ENCODE assay signal across 28 mouse cellular contexts in genomic region chr10:83104221-83104620, GRCm38 (mm10).
A peak's percentile ranks its signal among the peaks of the same experiment; 100 is the strongest.
DNase-seq lines count a peak whose midpoint lies in the region; ATAC-seq and TF ChIP-seq lines count a peak whose summit lies in the region.
"Had no signal": no experiment of that assay in that cellular context is flagged by ENCODE, and none has a peak within 500 bp of the region (broad histone marks: within the 10 kb centered on the region; RNA-seq: fewer than 3 reads in every experiment).

No protein-coding gene starts in this region.

- no peak for TF ChIP-seq CTCF in intestine, postnatal 0 days (IDR thresholded peaks at IDR 0.05; ENCODE audit: low read depth)

- DNase-seq in forebrain, embryonic 10.5 days (ENCODE audit: extremely low spot score, low spot score), result no peak
- DNase-seq in forebrain, embryonic 14.5 days (ENCODE audit: low spot score), result no peak
- peak; percentile 85 for DNase-seq in adrenal gland, adult 2 months
- DNase-seq in adrenal gland, postnatal 36 days, result peak; percentile 75 to 76
- no peak for DNase-seq in spleen, postnatal 14 days (ENCODE audit: low spot score in 2 of 2)
- DNase-seq: cerebellum, adult 9-10 months; cerebellum, postnatal 36 days; gastrocnemius, postnatal 14 days; heart, postnatal 14 days; kidney, adult 8-10 months; kidney, postnatal 14 days; layer of hippocampus, adult 9-11 months; liver, embryonic 13.5 days; lung, adult 18-20 months; lung, postnatal 10 days; thymus, postnatal 14 days had no signal

- no peaks in the 10 kb centered on the region for H3K9me3 ChIP-seq in forebrain, embryonic 10.5 days
- H3K9me3 ChIP-seq in forebrain, embryonic 14.5 days (replicated peaks; ENCODE audit: control insufficient read depth, low read length), result no peaks in the 10 kb centered on the region
- H3K9me3 ChIP-seq in neural tube, embryonic 13.5 days, result no peaks in the 10 kb centered on the region
- H3K9me3 ChIP-seq in neural tube, embryonic 15.5 days (replicated peaks), result no peaks in the 10 kb centered on the region
- no peaks in the 10 kb centered on the region for H3K9me3 ChIP-seq in intestine, postnatal 0 days (ENCODE audit: control insufficient read depth)
- H3K9me3 ChIP-seq: embryonic facial prominence, embryonic 12.5 days; hindbrain, embryonic 10.5 days; intestine, embryonic 15.5 days; limb, embryonic 10.5 days; limb, embryonic 15.5 days; liver, embryonic 13.5 days; midbrain, embryonic 13.5 days; neural tube, embryonic 12.5 days had no signal

- H3K4me1 ChIP-seq in forebrain, embryonic 10.5 days, result peaks cover 99% of the 10 kb centered on the region
- H3K4me1 ChIP-seq in forebrain, embryonic 14.5 days (ENCODE audit: control insufficient read depth, insufficient read depth, low read length), result peaks cover 58% of the 10 kb centered on the region
- H3K4me1 ChIP-seq in neural tube, embryonic 13.5 days (replicated peaks), result peaks cover 84% of the 10 kb centered on the region
- H3K4me1 ChIP-seq in neural tube, embryonic 15.5 days, result peaks cover 64% of the 10 kb centered on the region
- 0 out of 2 replicates have a peak, but pooled peaks cover 3% of the 10 kb centered on the region for H3K4me1 ChIP-seq in intestine, postnatal 0 days (replicated peaks; ENCODE audit: control insufficient read depth, insufficient read depth, low read length)

- no peak for ATAC-seq in forebrain, embryonic 14.5 days
- ATAC-seq in neural tube, embryonic 13.5 days (ENCODE audit: low read depth), result no peak
- ATAC-seq in neural tube, embryonic 15.5 days (ENCODE audit: low FRiP score), result no peak
- ATAC-seq in intestine, postnatal 0 days, result no peak
- ATAC-seq: hindbrain, embryonic 16.5 days; intestine, embryonic 15.5 days; midbrain, embryonic 13.5 days had no signal

- H3K4me3 ChIP-seq in forebrain, embryonic 10.5 days, result no peak overlapping the region
- no peak overlapping the region for H3K4me3 ChIP-seq in forebrain, embryonic 14.5 days (ENCODE audit: low read depth, low read length)
- no peak overlapping the region for H3K4me3 ChIP-seq in neural tube, embryonic 13.5 days
- no peak overlapping the region for H3K4me3 ChIP-seq in neural tube, embryonic 15.5 days (replicated peaks)
- no peak overlapping the region for H3K4me3 ChIP-seq in intestine, postnatal 0 days (ENCODE audit: low read depth, low read length)
- H3K4me3 ChIP-seq: embryonic facial prominence, embryonic 12.5 days; hindbrain, embryonic 10.5 days; intestine, embryonic 15.5 days; limb, embryonic 10.5 days; limb, embryonic 15.5 days; liver, embryonic 13.5 days; midbrain, embryonic 13.5 days; neural tube, embryonic 12.5 days had no signal

- 88% methylated on average over 8 of the region's 8 CpGs for WGBS in forebrain, embryonic 10.5 days
- 83% methylated on average over 8 of the region's 8 CpGs for WGBS in forebrain, embryonic 14.5 days
- 85% methylated on average over 8 of the region's 8 CpGs for WGBS in neural tube, embryonic 13.5 days
- WGBS in neural tube, embryonic 15.5 days, result 83% methylated on average over 8 of the region's 8 CpGs
- WGBS in intestine, postnatal 0 days, result 90% methylated on average over 8 of the region's 8 CpGs

- no peak overlapping the region for H3K4me2 ChIP-seq in forebrain, embryonic 14.5 days (ENCODE audit: low read length)
- H3K4me2 ChIP-seq in neural tube, embryonic 13.5 days, result no peak overlapping the region
- H3K4me2 ChIP-seq in neural tube, embryonic 15.5 days, result no peak overlapping the region
- no peak overlapping the region for H3K4me2 ChIP-seq in intestine, postnatal 0 days (replicated peaks; ENCODE audit: low read depth)
- H3K4me2 ChIP-seq: embryonic facial prominence, embryonic 12.5 days; intestine, embryonic 15.5 days; limb, embryonic 15.5 days; liver, embryonic 13.5 days; midbrain, embryonic 13.5 days; neural tube, embryonic 12.5 days had no signal

- no peaks in the 10 kb centered on the region for H3K36me3 ChIP-seq in forebrain, embryonic 10.5 days (replicated peaks)
- H3K36me3 ChIP-seq in forebrain, embryonic 14.5 days (ENCODE audit: control insufficient read depth, insufficient read depth, low read length), result no peaks in the 10 kb centered on the region
- no peaks in the 10 kb centered on the region for H3K36me3 ChIP-seq in neural tube, embryonic 13.5 days
- no peaks in the 10 kb centered on the region for H3K36me3 ChIP-seq in neural tube, embryonic 15.5 days
- H3K36me3 ChIP-seq in intestine, postnatal 0 days (ENCODE audit: control insufficient read depth, insufficient read depth), result no peaks in the 10 kb centered on the region
- H3K36me3 ChIP-seq: embryonic facial prominence, embryonic 12.5 days; hindbrain, embryonic 10.5 days; intestine, embryonic 15.5 days; limb, embryonic 10.5 days; limb, embryonic 15.5 days; liver, embryonic 13.5 days; midbrain, embryonic 13.5 days; neural tube, embryonic 12.5 days had no signal

- H3K27me3 ChIP-seq in forebrain, embryonic 10.5 days (ENCODE audit: poor library complexity, severe bottlenecking), result peaks cover 10% of the 10 kb centered on the region; the same call in 1 of the 2 replicates
- no peaks in the 10 kb centered on the region for H3K27me3 ChIP-seq in forebrain, embryonic 14.5 days (replicated peaks; ENCODE audit: control insufficient read depth, insufficient read depth, low read length)
- no peaks in the 10 kb centered on the region for H3K27me3 ChIP-seq in neural tube, embryonic 13.5 days
- H3K27me3 ChIP-seq in neural tube, embryonic 15.5 days (replicated peaks), result no peaks in the 10 kb centered on the region
- H3K27me3 ChIP-seq in intestine, postnatal 0 days (replicated peaks; ENCODE audit: control insufficient read depth, insufficient read depth, low read length), result no peaks in the 10 kb centered on the region
- H3K27me3 ChIP-seq: embryonic facial prominence, embryonic 12.5 days; intestine, embryonic 15.5 days; limb, embryonic 15.5 days; liver, embryonic 13.5 days; midbrain, embryonic 13.5 days had no signal

- peak overlapping the region; percentile 53; the same call in 1 of the 2 replicates for H3K27ac ChIP-seq in forebrain, embryonic 10.5 days
- H3K27ac ChIP-seq in forebrain, embryonic 14.5 days (ENCODE audit: low read depth, low read length), result no peak overlapping the region
- 0 out of 2 replicates have a peak overlapping the region, but pooled peaks have one; percentile 18 for H3K27ac ChIP-seq in neural tube, embryonic 13.5 days (replicated peaks)
- no peak overlapping the region for H3K27ac ChIP-seq in neural tube, embryonic 15.5 days (replicated peaks)
- H3K27ac ChIP-seq in intestine, postnatal 0 days (ENCODE audit: low read depth, low read length), result no peak overlapping the region
- H3K27ac ChIP-seq: embryonic facial prominence, embryonic 12.5 days; hindbrain, embryonic 10.5 days; intestine, embryonic 15.5 days; limb, embryonic 10.5 days; limb, embryonic 15.5 days; liver, embryonic 13.5 days; macrophage; neural tube, embryonic 12.5 days had no signal

- no peak overlapping the region for H3K9ac ChIP-seq in forebrain, embryonic 14.5 days (ENCODE audit: low read length)
- H3K9ac ChIP-seq in neural tube, embryonic 13.5 days, result no peak overlapping the region
- no peak overlapping the region for H3K9ac ChIP-seq in neural tube, embryonic 15.5 days (replicated peaks)
- H3K9ac ChIP-seq in intestine, postnatal 0 days (ENCODE audit: low read depth, low read length), result no peak overlapping the region
- H3K9ac ChIP-seq: embryonic facial prominence, embryonic 12.5 days; intestine, embryonic 15.5 days; limb, embryonic 15.5 days; liver, embryonic 13.5 days had no signal

Comparison
In these comparisons a context has a peak if more than half of its experiments do, and no peak if none do; other contexts are left out.
1. H3K27ac ChIP-seq: peak in forebrain, embryonic 10.5 days (single experiment) and neural tube, embryonic 13.5 days (single experiment); none in forebrain, embryonic 14.5 days (single experiment), neural tube, embryonic 15.5 days (single experiment) and intestine, postnatal 0 days (single experiment).
2. DNase-seq: peak in adrenal gland, adult 2 months (single experiment) and adrenal gland, postnatal 36 days (2 of 2); none in forebrain, embryonic 10.5 days (single experiment), forebrain, embryonic 14.5 days (single experiment) and spleen, postnatal 14 days (0 of 2).